Mouse (Mus musculus): ENCODE data around the gene Pa2g4. TPM values are rescaled to one million over a fixed set of nuclear protein-coding genes. Genes with fewer than 3 reads are reported as not detected.
A peak's percentile ranks its signal among the peaks of the same experiment; 100 is the strongest.
"Not testable (repeated sequence)": the region's sequence is repeated elsewhere in the genome, so short reads cannot be mapped to it uniquely, and the experiment has no call there.

The Pa2g4 gene
- polyA plus RNA-seq, 1 experiment from 2014 or later = 123 TPM

GRCm38 (mm10) chr10:128550144-128550823 lies 15.5 kb downstream of the Pa2g4 start:
- H3K9me3 ChIP-seq (ENCODE audit: control insufficient read depth, low read length); H3K36me3 ChIP-seq (ENCODE audit: control insufficient read depth, insufficient read depth, low read length); H3K4me1 ChIP-seq (ENCODE audit: control insufficient read depth in 2 of 2, insufficient read depth in 2 of 2, low read length in 2 of 2); H3K27me3 ChIP-seq (ENCODE audit: control insufficient read depth, insufficient read depth, low read length); H3K4me3 ChIP-seq (ENCODE audit: control insufficient read depth in 1 of 2, insufficient read depth in 1 of 2, low read depth in 1 of 2, low read length in 2 of 2); H3K9ac ChIP-seq (ENCODE audit: low read length); H3K27ac ChIP-seq (replicated peaks in 1 of 2; ENCODE audit: control insufficient read depth in 1 of 2, insufficient read depth in 1 of 2, low read depth in 2 of 2, low read length in 2 of 2); ATAC-seq (ENCODE audit: insufficient number of reproducible peaks, insufficient read depth, low FRiP score, low read depth); H3K4me2 ChIP-seq (ENCODE audit: low read length): not testable (repeated sequence)
- 79% methylated on average over 11 of the region's 11 CpGs for WGBS

- H3K9me3 ChIP-seq (ENCODE audit: control insufficient read depth, low read length); H3K4me3 ChIP-seq (ENCODE audit: control insufficient read depth in 1 of 2, insufficient read depth in 1 of 2, low read depth in 1 of 2, low read length in 2 of 2); ATAC-seq (ENCODE audit: insufficient number of reproducible peaks, insufficient read depth, low FRiP score, low read depth); H3K9ac ChIP-seq (ENCODE audit: low read length); H3K27me3 ChIP-seq (ENCODE audit: control insufficient read depth, insufficient read depth, low read length); H3K4me1 ChIP-seq (ENCODE audit: control insufficient read depth in 2 of 2, insufficient read depth in 2 of 2, low read length in 2 of 2): not testable (repeated sequence)
- H3K36me3 ChIP-seq (ENCODE audit: control insufficient read depth, insufficient read depth, low read length) = peaks cover 13% of the 10 kb centered on the region
- 68% methylated on average over 6 of the region's 6 CpGs for WGBS
- H3K4me2 ChIP-seq (ENCODE audit: low read length) = 0 out of 2 replicates have a peak overlapping the region, but pooled peaks have one; percentile 7
- peak overlapping the region in 1 of 2 experiments; percentile 92; a peak in 1 of 4 replicates for H3K27ac ChIP-seq (replicated peaks in 1 of 2; ENCODE audit: control insufficient read depth in 1 of 2, insufficient read depth in 1 of 2, low read depth in 2 of 2, low read length in 2 of 2)
These were observed 16.1 kb downstream of the Pa2g4 start for GRCm38 (mm10) chr10:128549682-128550057.

- no peaks in the 10 kb centered on the region for H3K27me3 ChIP-seq (ENCODE audit: control insufficient read depth, insufficient read depth, low read length)
- peak within 1 kb of the TSS; percentile 82 to 92 for H3K27ac ChIP-seq (replicated peaks in 1 of 2; ENCODE audit: control insufficient read depth in 1 of 2, insufficient read depth in 1 of 2, low read depth in 2 of 2, low read length in 2 of 2)
- H3K9me3 ChIP-seq (ENCODE audit: control insufficient read depth, low read length) = no peaks in the 10 kb centered on the region
- peak; percentile 88 for ATAC-seq (ENCODE audit: insufficient number of reproducible peaks, insufficient read depth, low FRiP score, low read depth)
- H3K4me2 ChIP-seq (ENCODE audit: low read length) = peak within 1 kb of the TSS; percentile 71
- H3K36me3 ChIP-seq (ENCODE audit: control insufficient read depth, insufficient read depth, low read length) = peaks cover 19% of the 10 kb centered on the region
- under 1% methylated on average over 31 of the region's 31 CpGs for WGBS
- H3K9ac ChIP-seq (ENCODE audit: low read length) = peak within 1 kb of the TSS; percentile 97
- H3K4me1 ChIP-seq (ENCODE audit: control insufficient read depth in 2 of 2, insufficient read depth in 2 of 2, low read length in 2 of 2) = peaks cover 2 to 8% of the 10 kb centered on the region in 2 experiments
- H3K4me3 ChIP-seq (ENCODE audit: control insufficient read depth in 1 of 2, insufficient read depth in 1 of 2, low read depth in 1 of 2, low read length in 2 of 2) = peak within 1 kb of the TSS; percentile 65 to 79
These were observed 16.7 kb downstream of the Pa2g4 start, which contains the start of gene Rpl41 for GRCm38 (mm10) chr10:128548947-128549681. Gene Rpl41, minus strand, starts transcription at chr10:128549305.

- not testable (repeated sequence) for H3K27me3 ChIP-seq (ENCODE audit: control insufficient read depth, insufficient read depth, low read length); H3K9me3 ChIP-seq (ENCODE audit: control insufficient read depth, low read length); ATAC-seq (ENCODE audit: insufficient number of reproducible peaks, insufficient read depth, low FRiP score, low read depth)
- Histone ChIP-seq H3K36me3 (ENCODE audit: control insufficient read depth, insufficient read depth, low read length) (peaks cover 27% of the 10 kb centered on the region), H3K4me1 (ENCODE audit: control insufficient read depth in 2 of 2, insufficient read depth in 2 of 2, low read length in 2 of 2) (peaks cover 2 to 11% of the 10 kb centered on the region in 2 experiments), H3K27ac (replicated peaks in 1 of 2; ENCODE audit: control insufficient read depth in 1 of 2, insufficient read depth in 1 of 2, low read depth in 2 of 2, low read length in 2 of 2) (peak overlapping the region; percentile 82 to 92), H3K4me3 (ENCODE audit: control insufficient read depth in 1 of 2, insufficient read depth in 1 of 2, low read depth in 1 of 2, low read length in 2 of 2) (peak overlapping the region; percentile 65 to 79), H3K4me2 (ENCODE audit: low read length) (peak overlapping the region; percentile 71), H3K9ac (ENCODE audit: low read length) (peak overlapping the region; percentile 97)
- WGBS = under 1% methylated on average over 20 of the region's 30 CpGs
These were observed 17.6 kb downstream of the Pa2g4 start for GRCm38 (mm10) chr10:128548051-128548791.

- peak within 1 kb of the TSS; percentile 71 for H3K4me2 ChIP-seq (ENCODE audit: low read length)
- peak within 1 kb of the TSS; percentile 97 for H3K9ac ChIP-seq (ENCODE audit: low read length)
- peak; percentile 87 for ATAC-seq (ENCODE audit: insufficient number of reproducible peaks, insufficient read depth, low FRiP score, low read depth)
- H3K4me1 ChIP-seq (ENCODE audit: control insufficient read depth in 2 of 2, insufficient read depth in 2 of 2, low read length in 2 of 2) = peaks cover 2 to 14% of the 10 kb centered on the region in 2 experiments
- no peaks in the 10 kb centered on the region for H3K9me3 ChIP-seq (ENCODE audit: control insufficient read depth, low read length)
- peaks cover 33% of the 10 kb centered on the region for H3K36me3 ChIP-seq (ENCODE audit: control insufficient read depth, insufficient read depth, low read length)
- no peaks in the 10 kb centered on the region for H3K27me3 ChIP-seq (ENCODE audit: control insufficient read depth, insufficient read depth, low read length)
- peak within 1 kb of the TSS; percentile 65 to 79 for H3K4me3 ChIP-seq (ENCODE audit: control insufficient read depth in 1 of 2, insufficient read depth in 1 of 2, low read depth in 1 of 2, low read length in 2 of 2)
- under 1% methylated on average over 46 of the region's 50 CpGs for WGBS
- peak within 1 kb of the TSS; percentile 82 to 92 for H3K27ac ChIP-seq (replicated peaks in 1 of 2; ENCODE audit: control insufficient read depth in 1 of 2, insufficient read depth in 1 of 2, low read depth in 2 of 2, low read length in 2 of 2)
These were observed 18.3 kb downstream of the Pa2g4 start, which contains the start of gene Zc3h10 for GRCm38 (mm10) chr10:128547361-128548032. Gene Zc3h10, minus strand, starts transcription at chr10:128547774.

GRCm38 (mm10) chr10:128546787-128547186 lies 19.0 kb downstream of the Pa2g4 start:
- Histone ChIP-seq H3K27me3 (ENCODE audit: control insufficient read depth, insufficient read depth, low read length) (no peaks in the 10 kb centered on the region), H3K27ac (replicated peaks in 1 of 2; ENCODE audit: control insufficient read depth in 1 of 2, insufficient read depth in 1 of 2, low read depth in 2 of 2, low read length in 2 of 2) (peak overlapping the region; percentile 79 to 91), H3K4me3 (ENCODE audit: control insufficient read depth in 1 of 2, insufficient read depth in 1 of 2, low read depth in 1 of 2, low read length in 2 of 2) (peak overlapping the region; percentile 65 to 79), H3K9me3 (ENCODE audit: control insufficient read depth, low read length) (no peaks in the 10 kb centered on the region), H3K4me1 (ENCODE audit: control insufficient read depth in 2 of 2, insufficient read depth in 2 of 2, low read length in 2 of 2) (peaks cover 2 to 14% of the 10 kb centered on the region in 2 experiments), H3K4me2 (ENCODE audit: low read length) (peak overlapping the region; percentile 71), H3K9ac (ENCODE audit: low read length) (peak overlapping the region; percentile 79), H3K36me3 (ENCODE audit: control insufficient read depth, insufficient read depth, low read length) (peaks cover 40% of the 10 kb centered on the region)
- ATAC-seq (ENCODE audit: insufficient number of reproducible peaks, insufficient read depth, low FRiP score, low read depth) = no peak
- 18% methylated on average over 7 of the region's 7 CpGs for WGBS

- no peaks in the 10 kb centered on the region for H3K9me3 ChIP-seq (ENCODE audit: control insufficient read depth, low read length)
- ATAC-seq (ENCODE audit: insufficient number of reproducible peaks, insufficient read depth, low FRiP score, low read depth) = no peak
- H3K4me3 ChIP-seq (ENCODE audit: control insufficient read depth in 1 of 2, insufficient read depth in 1 of 2, low read depth in 1 of 2, low read length in 2 of 2) = peak overlapping the region; percentile 65 to 79; a peak in 3 of 4 replicates
- H3K36me3 ChIP-seq (ENCODE audit: control insufficient read depth, insufficient read depth, low read length) = peaks cover 40% of the 10 kb centered on the region
- peaks cover 2 to 14% of the 10 kb centered on the region in 2 experiments for H3K4me1 ChIP-seq (ENCODE audit: control insufficient read depth in 2 of 2, insufficient read depth in 2 of 2, low read length in 2 of 2)
- peak overlapping the region; percentile 71 for H3K4me2 ChIP-seq (ENCODE audit: low read length)
- peak overlapping the region in 1 of 2 experiments; percentile 91; a peak in 3 of 4 replicates for H3K27ac ChIP-seq (replicated peaks in 1 of 2; ENCODE audit: control insufficient read depth in 1 of 2, insufficient read depth in 1 of 2, low read depth in 2 of 2, low read length in 2 of 2)
- H3K9ac ChIP-seq (ENCODE audit: low read length) = peak overlapping the region; percentile 79
- 9% methylated on average over 4 of the region's 4 CpGs for WGBS
- no peaks in the 10 kb centered on the region for H3K27me3 ChIP-seq (ENCODE audit: control insufficient read depth, insufficient read depth, low read length)
These were observed 19.4 kb downstream of the Pa2g4 start for GRCm38 (mm10) chr10:128546361-128546760.
